26 mouse cellular contexts compared by ENCODE assay signal in the genomic region with DNA sequence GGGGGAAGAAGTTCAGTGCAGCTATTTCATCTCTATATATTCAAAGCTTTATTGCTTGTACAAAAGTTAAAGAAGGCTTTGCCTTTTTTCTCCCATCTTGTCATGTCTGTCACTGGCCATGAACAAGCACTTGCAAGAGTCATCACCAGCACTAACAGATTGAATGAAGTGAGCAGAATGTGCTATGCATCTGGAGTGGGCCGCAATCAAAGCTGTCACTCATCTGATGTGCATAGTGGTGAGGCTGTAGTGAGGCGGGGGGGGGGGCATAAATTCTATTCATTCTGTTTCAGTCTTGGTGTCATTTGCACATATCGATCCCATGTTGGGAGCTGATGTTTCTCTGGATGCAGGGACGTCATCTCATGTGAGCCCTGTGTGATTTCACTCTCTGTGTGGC.
"Had no signal": no experiment of that assay in that cellular context is flagged by ENCODE, and none has a peak within 500 bp of the region (broad histone marks: within the 10 kb centered on the region; RNA-seq: fewer than 3 reads in every experiment).

No protein-coding gene starts in this region.

- ATAC-seq: hindbrain, embryonic 16.5 days; inflammation-experienced regulatory T-cells, adult 6 months; intestine, embryonic 15.5 days; intestine, postnatal 0 days; liver, postnatal 0 days had no signal

- H3K36me3 ChIP-seq: heart, embryonic 12.5 days; hindbrain, embryonic 10.5 days; hindbrain, embryonic 12.5 days; intestine, embryonic 15.5 days; limb, embryonic 10.5 days; limb, embryonic 12.5 days; liver, embryonic 13.5 days; liver, embryonic 15.5 days had no signal

- H3K4me3 ChIP-seq: gastrocnemius, adult 2 months; heart, adult 2 months; heart, embryonic 12.5 days; hindbrain, embryonic 10.5 days; hindbrain, embryonic 12.5 days; intestine, embryonic 15.5 days; left cerebral cortex, adult 2 months; limb, embryonic 10.5 days; limb, embryonic 12.5 days; liver, embryonic 13.5 days; liver, embryonic 15.5 days had no signal

- DNase-seq: gastrocnemius, adult 2 months; gastrocnemius, postnatal 10 days; gastrocnemius, postnatal 25 days; heart, adult 2 months; heart, postnatal 10 days; heart, postnatal 4 days; kidney, adult 18-20 months; kidney, adult 8-10 months; kidney, postnatal 10 days; kidney, postnatal 25 days; liver; liver, embryonic 13.5 days; liver, postnatal 0 days had no signal

- H3K9me3 ChIP-seq: heart, embryonic 12.5 days; hindbrain, embryonic 10.5 days; hindbrain, embryonic 12.5 days; intestine, embryonic 15.5 days; limb, embryonic 10.5 days; limb, embryonic 12.5 days; liver, embryonic 13.5 days; liver, embryonic 15.5 days had no signal

- H3K27ac ChIP-seq: gastrocnemius, adult 2 months; heart, adult 2 months; hindbrain, embryonic 10.5 days; hindbrain, embryonic 12.5 days; hindbrain, embryonic 14.5 days; intestine, embryonic 15.5 days; left cerebral cortex, adult 2 months; limb, embryonic 10.5 days; limb, embryonic 12.5 days; liver, embryonic 13.5 days; liver, embryonic 15.5 days had no signal

- H3K4me1 ChIP-seq: intestine, embryonic 15.5 days; limb, embryonic 10.5 days; limb, embryonic 12.5 days; liver, embryonic 13.5 days; liver, embryonic 15.5 days had no signal

- H3K4me2 ChIP-seq: heart, embryonic 12.5 days; hindbrain, embryonic 12.5 days; hindbrain, embryonic 14.5 days; intestine, embryonic 15.5 days; limb, embryonic 12.5 days; liver, embryonic 11.5 days; liver, embryonic 13.5 days; liver, embryonic 15.5 days had no signal

- H3K9ac ChIP-seq: heart, embryonic 12.5 days; hindbrain, embryonic 12.5 days; hindbrain, embryonic 14.5 days; intestine, embryonic 15.5 days; limb, embryonic 12.5 days; liver, embryonic 13.5 days; liver, embryonic 15.5 days; liver, postnatal 0 days had no signal

- H3K27me3 ChIP-seq: heart, embryonic 12.5 days; hindbrain, embryonic 12.5 days; intestine, embryonic 15.5 days; limb, embryonic 12.5 days; liver, embryonic 13.5 days; liver, embryonic 15.5 days had no signal
